Mouse (Mus musculus): ENCODE data around the gene 4921507P07Rik. TPM values are rescaled to one million over a fixed set of nuclear protein-coding genes. Genes with fewer than 3 reads are reported as not detected.
A peak's percentile ranks its signal among the peaks of the same experiment; 100 is the strongest.
"Not testable (repeated sequence)": the region's sequence is repeated elsewhere in the genome, so short reads cannot be mapped to it uniquely, and the experiment has no call there.

Gene 4921507P07Rik
- 0.40 and 0.64 TPM in 2 replicates for polyA plus RNA-seq (2015; fragmentation: Nextera tagmentation; extraction: Ambion mirVana)

GRCm38 (mm10) chr6:50596301-50597211 is at the start of gene 4921507P07Rik:
Gene 4921507P07Rik (minus strand): TSS chr6:50596632.
- no peaks in the 10 kb centered on the region for H3K27me3 ChIP-seq (ENCODE audit: control insufficient read depth, insufficient read depth, low read depth, low read length)
- H3K4me3 ChIP-seq (ENCODE audit: low read length) = peak within 1 kb of the TSS; percentile 69
- WGBS = under 1% methylated on average over 53 of the region's 62 CpGs
- no peaks in the 10 kb centered on the region for H3K36me3 ChIP-seq (ENCODE audit: control insufficient read depth, insufficient read depth, low read length)
- peak within 1 kb of the TSS; percentile 45 for H3K27ac ChIP-seq (ENCODE audit: low read length)
- H3K4me2 ChIP-seq (ENCODE audit: low read depth, low read length) = peak within 1 kb of the TSS; percentile 99
- peaks cover 9% of the 10 kb centered on the region for H3K4me1 ChIP-seq (replicated peaks; ENCODE audit: control insufficient read depth, insufficient read depth, low read length)
- peak; percentile 99 for ATAC-seq (ENCODE audit: low read depth)
- 0 out of 2 replicates have a peak, but pooled peaks cover 3% of the 10 kb centered on the region for H3K9me3 ChIP-seq (ENCODE audit: control insufficient read depth, low read length)
- peak within 1 kb of the TSS; percentile 76 for H3K9ac ChIP-seq (ENCODE audit: low read length)

- WGBS = 52% methylated on average over 3 of the region's 3 CpGs
- peaks cover 4% of the 10 kb centered on the region; the same call in 1 of the 2 replicates for H3K4me1 ChIP-seq (replicated peaks; ENCODE audit: control insufficient read depth, insufficient read depth, low read length)
- ATAC-seq (ENCODE audit: low read depth) = no peak
These were observed 48.3 kb upstream of the 4921507P07Rik start for GRCm38 (mm10) chr6:50644701-50645100.

GRCm38 (mm10) chr6:50641898-50642297 is 45.5 kb upstream of the 4921507P07Rik start:
- Histone ChIP-seq H3K9me3 (ENCODE audit: control insufficient read depth, low read length) (no peaks in the 10 kb centered on the region), H3K4me3 (ENCODE audit: low read length) (no peak overlapping the region), H3K9ac (ENCODE audit: low read length) (no peak overlapping the region), H3K36me3 (ENCODE audit: control insufficient read depth, insufficient read depth, low read length) (no peaks in the 10 kb centered on the region), H3K4me2 (ENCODE audit: low read depth, low read length) (no peak overlapping the region), H3K4me1 (replicated peaks; ENCODE audit: control insufficient read depth, insufficient read depth, low read length) (peaks cover 4% of the 10 kb centered on the region; the same call in 1 of the 2 replicates), H3K27ac (ENCODE audit: low read length) (no peak overlapping the region), H3K27me3 (ENCODE audit: control insufficient read depth, insufficient read depth, low read depth, low read length) (no peaks in the 10 kb centered on the region)
- no peak for ATAC-seq (ENCODE audit: low read depth)
- 69% methylated on average over 5 of the region's 5 CpGs for WGBS

More at GRCm38 (mm10) chr6:50644701-50645100, 48.3 kb upstream of the 4921507P07Rik start:
- Histone ChIP-seq H3K27ac (ENCODE audit: low read length) (no peak overlapping the region), H3K9me3 (ENCODE audit: control insufficient read depth, low read length) (no peaks in the 10 kb centered on the region), H3K9ac (ENCODE audit: low read length) (no peak overlapping the region), H3K4me3 (ENCODE audit: low read length) (no peak overlapping the region), H3K4me2 (ENCODE audit: low read depth, low read length) (no peak overlapping the region), H3K36me3 (ENCODE audit: control insufficient read depth, insufficient read depth, low read length) (no peaks in the 10 kb centered on the region), H3K27me3 (ENCODE audit: control insufficient read depth, insufficient read depth, low read depth, low read length) (no peaks in the 10 kb centered on the region)

GRCm38 (mm10) chr6:50640377-50640776 is 43.9 kb upstream of the 4921507P07Rik start:
- Histone ChIP-seq H3K27me3 (ENCODE audit: control insufficient read depth, insufficient read depth, low read depth, low read length) (no peaks in the 10 kb centered on the region), H3K4me3 (ENCODE audit: low read length) (no peak overlapping the region), H3K9ac (ENCODE audit: low read length) (no peak overlapping the region), H3K4me1 (replicated peaks; ENCODE audit: control insufficient read depth, insufficient read depth, low read length) (peaks cover 4% of the 10 kb centered on the region; the same call in 1 of the 2 replicates), H3K9me3 (ENCODE audit: control insufficient read depth, low read length) (no peaks in the 10 kb centered on the region), H3K4me2 (ENCODE audit: low read depth, low read length) (no peak overlapping the region), H3K36me3 (ENCODE audit: control insufficient read depth, insufficient read depth, low read length) (no peaks in the 10 kb centered on the region), H3K27ac (ENCODE audit: low read length) (no peak overlapping the region)
- ATAC-seq (ENCODE audit: low read depth) = no peak
- 68% methylated on average over 4 of the region's 4 CpGs for WGBS

GRCm38 (mm10) chr6:50639656-50640055 is 43.2 kb upstream of the 4921507P07Rik start:
- WGBS = 12% methylated on average over 2 of the region's 2 CpGs
- no peak overlapping the region for H3K9ac ChIP-seq (ENCODE audit: low read length)
- H3K4me3 ChIP-seq (ENCODE audit: low read length) = no peak overlapping the region
- no peak overlapping the region for H3K27ac ChIP-seq (ENCODE audit: low read length)
- H3K27me3 ChIP-seq (ENCODE audit: control insufficient read depth, insufficient read depth, low read depth, low read length) = no peaks in the 10 kb centered on the region
- no peak overlapping the region for H3K4me2 ChIP-seq (ENCODE audit: low read depth, low read length)
- ATAC-seq (ENCODE audit: low read depth) = no peak
- H3K9me3 ChIP-seq (ENCODE audit: control insufficient read depth, low read length) = no peaks in the 10 kb centered on the region
- peaks cover under 1% of the 10 kb centered on the region; the same call in 1 of the 2 replicates for H3K4me1 ChIP-seq (replicated peaks; ENCODE audit: control insufficient read depth, insufficient read depth, low read length)
- H3K36me3 ChIP-seq (ENCODE audit: control insufficient read depth, insufficient read depth, low read length) = no peaks in the 10 kb centered on the region

DNA sequence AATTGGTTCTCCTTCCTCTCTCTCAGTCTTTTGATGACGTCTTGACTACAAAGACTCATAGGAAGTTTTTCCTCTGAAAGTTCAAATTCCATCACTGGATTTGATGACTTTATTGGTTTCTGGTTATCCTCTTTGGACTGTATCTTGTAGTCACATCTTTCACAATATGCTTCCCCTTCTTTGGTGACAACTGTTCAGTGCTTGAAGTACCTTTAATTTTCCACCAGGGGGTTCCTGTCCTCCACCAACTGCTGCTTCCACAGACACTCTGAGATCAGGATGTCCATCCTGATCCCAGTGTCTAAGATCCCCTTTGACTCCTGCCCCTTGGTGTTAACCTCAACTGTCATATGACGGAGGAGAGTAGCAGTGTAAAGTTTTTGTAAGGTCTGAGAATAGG is 29.7 kb upstream of the 4921507P07Rik start:
- not testable (repeated sequence) for H3K4me1 ChIP-seq (replicated peaks; ENCODE audit: control insufficient read depth, insufficient read depth, low read length); H3K36me3 ChIP-seq (ENCODE audit: control insufficient read depth, insufficient read depth, low read length); H3K4me2 ChIP-seq (ENCODE audit: low read depth, low read length); H3K27ac ChIP-seq (ENCODE audit: low read length); H3K27me3 ChIP-seq (ENCODE audit: control insufficient read depth, insufficient read depth, low read depth, low read length); H3K4me3 ChIP-seq (ENCODE audit: low read length); ATAC-seq (ENCODE audit: low read depth); H3K9ac ChIP-seq (ENCODE audit: low read length); H3K9me3 ChIP-seq (ENCODE audit: control insufficient read depth, low read length)
- 73% methylated on average over 2 of the region's 2 CpGs for WGBS

- not testable (repeated sequence) for ATAC-seq (ENCODE audit: low read depth); H3K4me2 ChIP-seq (ENCODE audit: low read depth, low read length); H3K4me1 ChIP-seq (replicated peaks; ENCODE audit: control insufficient read depth, insufficient read depth, low read length); H3K9ac ChIP-seq (ENCODE audit: low read length); H3K27me3 ChIP-seq (ENCODE audit: control insufficient read depth, insufficient read depth, low read depth, low read length); H3K4me3 ChIP-seq (ENCODE audit: low read length); H3K27ac ChIP-seq (ENCODE audit: low read length); H3K9me3 ChIP-seq (ENCODE audit: control insufficient read depth, low read length); H3K36me3 ChIP-seq (ENCODE audit: control insufficient read depth, insufficient read depth, low read length)
- 89% methylated on average over 1 of the region's 1 CpGs for WGBS
These were observed 21.8 kb upstream of the 4921507P07Rik start for GRCm38 (mm10) chr6:50618273-50618672.

- no peak for ATAC-seq (ENCODE audit: low read depth)
- WGBS = 33% methylated on average over 4 of the region's 4 CpGs
- no peaks in the 10 kb centered on the region for H3K9me3 ChIP-seq (ENCODE audit: control insufficient read depth, low read length)
These were observed 5.2 kb upstream of the 4921507P07Rik start for GRCm38 (mm10) chr6:50601620-50602019.

GRCm38 (mm10) chr6:50598560-50598959 is 2.1 kb upstream of the 4921507P07Rik start:
- H3K27ac ChIP-seq (ENCODE audit: low read length) = no peak overlapping the region; the same call in 1 of the 2 replicates
- H3K4me2 ChIP-seq (ENCODE audit: low read depth, low read length) = no peak overlapping the region
- WGBS = 10% methylated on average over 5 of the region's 5 CpGs
- H3K4me1 ChIP-seq (replicated peaks; ENCODE audit: control insufficient read depth, insufficient read depth, low read length) = peaks cover 9% of the 10 kb centered on the region
- no peak for ATAC-seq (ENCODE audit: low read depth)
- 0 out of 2 replicates have a peak, but pooled peaks cover 3% of the 10 kb centered on the region for H3K9me3 ChIP-seq (ENCODE audit: control insufficient read depth, low read length)
- H3K36me3 ChIP-seq (ENCODE audit: control insufficient read depth, insufficient read depth, low read length) = no peaks in the 10 kb centered on the region
- no peak overlapping the region for H3K4me3 ChIP-seq (ENCODE audit: low read length)
- H3K9ac ChIP-seq (ENCODE audit: low read length) = no peak overlapping the region; the same call in 1 of the 2 replicates
- H3K27me3 ChIP-seq (ENCODE audit: control insufficient read depth, insufficient read depth, low read depth, low read length) = no peaks in the 10 kb centered on the region

More at GRCm38 (mm10) chr6:50601620-50602019, 5.2 kb upstream of the 4921507P07Rik start:
- Histone ChIP-seq H3K4me2 (ENCODE audit: low read depth, low read length) (no peak overlapping the region), H3K27ac (ENCODE audit: low read length) (no peak overlapping the region), H3K4me3 (ENCODE audit: low read length) (no peak overlapping the region), H3K36me3 (ENCODE audit: control insufficient read depth, insufficient read depth, low read length) (no peaks in the 10 kb centered on the region), H3K9ac (ENCODE audit: low read length) (no peak overlapping the region), H3K4me1 (replicated peaks; ENCODE audit: control insufficient read depth, insufficient read depth, low read length) (peaks cover 6% of the 10 kb centered on the region), H3K27me3 (ENCODE audit: control insufficient read depth, insufficient read depth, low read depth, low read length) (no peaks in the 10 kb centered on the region)
